Mouse (Mus musculus) erythroblast, embryonic 14.5 days (primary cell): ENCODE measurements around the gene Inf2.

Experiments used
- GATA1 ChIP-seq: IDR thresholded peaks from 2 replicates; pipeline ENCODE4 v1.6.1; 2012; ENCODE audit warnings: low read length, inconsistent platforms, mixed read lengths
- TAL1 ChIP-seq: IDR thresholded peaks from 3 replicates; pipeline ENCODE4 v1.6.1; 2012; ENCODE audit warnings: low read length, inconsistent platforms, mixed read lengths

DNA sequence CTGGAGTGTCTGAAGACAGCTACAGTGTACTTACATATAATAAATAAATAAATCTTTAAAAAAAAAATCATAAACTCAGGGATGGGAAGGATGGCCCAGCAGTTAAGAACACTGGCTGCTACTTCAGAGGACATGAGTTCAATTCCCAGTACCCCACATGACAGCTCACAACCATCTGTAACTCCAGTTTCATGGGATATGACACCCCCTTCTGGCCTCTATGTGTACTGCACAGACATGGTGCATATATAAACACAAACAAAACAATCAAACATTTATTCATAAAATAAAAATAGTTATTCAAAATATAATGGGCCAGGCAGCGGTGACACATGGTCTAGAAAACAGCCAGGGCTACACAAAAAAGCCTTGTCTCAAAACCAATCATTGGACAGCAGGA, 39.3 kb upstream of the Inf2 start:
- no peak for TF ChIP-seq GATA1
- TF ChIP-seq TAL1: no peak
